Mouse (Mus musculus): ENCODE results near the gene Golga5.
"Not testable (repeated sequence)": the region's sequence is repeated elsewhere in the genome, so short reads cannot be mapped to it uniquely, and the experiment has no call there.

GRCm38 (mm10) chr12:102495754-102496153 is 26.8 kb downstream of the Golga5 start:
- TF ChIP-seq CTCF (conservative IDR thresholded peaks at IDR 0.05 in 1 of 2, IDR thresholded peaks at IDR 0.05 in 1 of 2; ENCODE audit: low read depth in 2 of 2, low read length in 2 of 2); ELF1 (IDR thresholded peaks at IDR 0.05; ENCODE audit: low read depth, low read length); USF1 (IDR thresholded peaks at IDR 0.05; ENCODE audit: low read depth, low read length); POLR2A (IDR thresholded peaks at IDR 0.05; ENCODE audit: low read depth, low read length); RCOR1 (conservative IDR thresholded peaks at IDR 0.05; ENCODE audit: low read depth, low read length); IRF4 (IDR thresholded peaks at IDR 0.05; ENCODE audit: low read depth, low read length); ZNF384 (IDR thresholded peaks at IDR 0.05; ENCODE audit: low read depth, low read length); E2F4 (IDR thresholded peaks at IDR 0.05; ENCODE audit: insufficient replicate concordance, low read depth, low read length); CHD1 (IDR thresholded peaks at IDR 0.05; ENCODE audit: low read depth, low read length); BHLHE40 (IDR thresholded peaks at IDR 0.05; ENCODE audit: low read depth, low read length): not testable (repeated sequence)
